Mouse (Mus musculus) NIH3T3 (cell line): ENCODE results near the gene Fam20b.

Experiments used
- DNase-seq: peaks from one replicate; pipeline ENCODE4 v3.0.0-alpha.2; 2012; ENCODE audit warnings: low read depth

Gene Fam20b

GRCm38 (mm10) chr1:156635148-156635547 lies 83.7 kb downstream of the Fam20b start:
- DNase-seq = no peak

- DNase-seq = peak; percentile 87
These were observed 85.8 kb downstream of the Fam20b start for GRCm38 (mm10) chr1:156633095-156633494.

GRCm38 (mm10) chr1:156630965-156631364 lies 87.9 kb downstream of the Fam20b start:
- peak; percentile 49 for DNase-seq

GRCm38 (mm10) chr1:156629984-156630383 lies 88.9 kb downstream of the Fam20b start:
- DNase-seq = peak; percentile 72
